Mouse (Mus musculus) intestine, embryonic 16.5 days (tissue): ENCODE measurements around the gene Fam53b. TPM values are rescaled to one million over a fixed set of nuclear protein-coding genes. Genes with fewer than 3 reads are reported as not detected.

Experiments used
- ATAC-seq: fragments of 200-750 bp; cut with Nextera tagmentation; 2 replicates; pipeline ENCODE4 v1.8.0; 2017; ENCODE audit warnings: moderate TSS enrichment, moderate library complexity
- H3K27ac ChIP-seq: fragments of 300-500 bp; sonication (generic); 2 replicates; pipeline ENCODE4 v1.5.1; 2014; ENCODE audit warnings: mild to moderate bottlenecking, low read length
- H3K27me3 ChIP-seq: fragments of 300-500 bp; sonication (generic); replicated peaks from 2 replicates; pipeline ENCODE4 v1.6.1; 2014; ENCODE audit warnings: low read length, control low read depth, mixed read lengths; ENCODE audit not compliant: control insufficient read depth, insufficient read depth
- H3K36me3 ChIP-seq: fragments of 300-500 bp; sonication (generic); 2 replicates; pipeline ENCODE4 v1.6.1; 2014; ENCODE audit warnings: low read length, control low read depth; ENCODE audit not compliant: control insufficient read depth, insufficient read depth
- H3K4me1 ChIP-seq: fragments of 300-500 bp; sonication (generic); 2 replicates; pipeline ENCODE4 v1.6.1; 2014; ENCODE audit warnings: low read length, control low read depth, mixed read lengths; ENCODE audit not compliant: control insufficient read depth, insufficient read depth
- H3K4me2 ChIP-seq: fragments of 300-500 bp; sonication (generic); 2 replicates; pipeline ENCODE4 v1.6.1; 2014; ENCODE audit warnings: low read depth, low read length, control low read depth
- H3K4me3 ChIP-seq: fragments of 300-500 bp; sonication (generic); 2 replicates; pipeline ENCODE4 v1.5.1; 2014; ENCODE audit warnings: mild to moderate bottlenecking, low read length
- H3K9ac ChIP-seq: fragments of 300-500 bp; sonication (generic); 2 replicates; pipeline ENCODE4 v1.6.1; 2014; ENCODE audit warnings: low read depth, low read length
- H3K9me3 ChIP-seq: fragments of 300-500 bp; sonication (generic); 2 replicates; pipeline ENCODE4 v1.6.1; 2016; ENCODE audit warnings: low read length, control low read depth; ENCODE audit not compliant: control insufficient read depth
- WGBS: fragments of 180-500 bp; shearing (Covaris S2); extraction: QIAGEN DNeasy Blood & Tissue Kit; methylation state at CpG from one replicate; pipeline ENCODE4 v1.1.7; 2014; 5-methylcytosine and 5-hydroxymethylcytosine counted together
- polyA plus RNA-seq: library from polyadenylated mRNA; unstranded; fragments of >200 nt; fragmentation: Nextera tagmentation; extraction: Ambion mirVana; gene quantifications from 2 replicates; pipeline ENCODE4 v1.2.1, GENCODE M21; 2015

Gene Fam53b
- polyA plus RNA-seq, 1 experiment from 2014 or later, result 22.2 TPM

DNA sequence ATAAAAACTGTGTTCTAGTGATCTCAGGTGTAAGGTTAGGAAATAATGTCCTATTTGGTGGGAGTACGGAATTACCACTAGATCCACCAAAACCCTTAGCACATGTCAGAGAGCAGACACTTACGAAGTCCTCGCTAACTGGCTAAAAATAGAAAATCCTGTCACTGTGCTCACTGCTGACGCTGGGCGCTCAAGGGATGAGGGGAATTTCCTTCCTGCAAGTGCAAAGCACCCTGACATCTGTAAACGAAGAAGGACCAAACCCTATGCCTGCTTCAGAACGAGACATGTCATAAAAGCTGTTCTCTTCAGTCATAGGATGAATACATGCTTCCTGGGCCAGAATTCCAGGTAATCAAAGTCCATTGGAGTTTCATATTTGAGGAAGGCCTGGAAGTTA, 27.7 kb downstream of the Fam53b start:
- WGBS, result 30% methylated on average over 7 of the region's 7 CpGs
- H3K27ac ChIP-seq, result peak overlapping the region; percentile 71
- no peaks in the 10 kb centered on the region for H3K27me3 ChIP-seq
- peaks cover 54% of the 10 kb centered on the region for H3K4me1 ChIP-seq
- 0 out of 2 replicates have a peak overlapping the region, but pooled peaks have one; percentile 0 for H3K4me2 ChIP-seq
- H3K9me3 ChIP-seq, result no peaks in the 10 kb centered on the region
- ATAC-seq, result peak; percentile 49; the same call in 1 of the 2 replicates
- H3K9ac ChIP-seq, result no peak overlapping the region
- H3K36me3 ChIP-seq, result no peaks in the 10 kb centered on the region
- H3K4me3 ChIP-seq, result no peak overlapping the region

DNA sequence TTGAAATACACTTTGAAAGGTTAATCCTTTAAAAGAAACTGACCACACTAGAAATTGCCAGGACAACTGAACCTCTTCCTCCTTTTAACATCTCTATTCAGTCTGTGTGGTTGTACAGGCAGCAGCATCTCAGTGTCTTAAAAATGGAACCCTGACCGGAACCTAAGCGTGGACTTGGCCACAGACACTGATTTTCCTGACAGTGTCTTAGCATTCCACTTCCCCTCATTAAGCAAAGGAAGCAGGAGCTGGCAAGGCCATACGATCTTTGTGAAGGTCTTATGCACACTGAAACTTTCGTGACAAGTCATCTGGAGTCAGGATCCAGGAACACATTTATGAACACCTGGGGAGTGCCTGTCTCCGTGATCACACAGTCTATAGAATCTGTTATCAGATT, 29.6 kb downstream of the Fam53b start:
- Histone ChIP-seq H3K4me3 (no peak overlapping the region), H3K4me2 (no peak overlapping the region), H3K27ac (no peak overlapping the region), H3K36me3 (no peaks in the 10 kb centered on the region; the same call in 1 of the 2 replicates), H3K27me3 (no peaks in the 10 kb centered on the region), H3K4me1 (peaks cover 56% of the 10 kb centered on the region), H3K9ac (no peak overlapping the region), H3K9me3 (no peaks in the 10 kb centered on the region)
- WGBS, result 78% methylated on average over 5 of the region's 5 CpGs
- ATAC-seq, result no peak

DNA sequence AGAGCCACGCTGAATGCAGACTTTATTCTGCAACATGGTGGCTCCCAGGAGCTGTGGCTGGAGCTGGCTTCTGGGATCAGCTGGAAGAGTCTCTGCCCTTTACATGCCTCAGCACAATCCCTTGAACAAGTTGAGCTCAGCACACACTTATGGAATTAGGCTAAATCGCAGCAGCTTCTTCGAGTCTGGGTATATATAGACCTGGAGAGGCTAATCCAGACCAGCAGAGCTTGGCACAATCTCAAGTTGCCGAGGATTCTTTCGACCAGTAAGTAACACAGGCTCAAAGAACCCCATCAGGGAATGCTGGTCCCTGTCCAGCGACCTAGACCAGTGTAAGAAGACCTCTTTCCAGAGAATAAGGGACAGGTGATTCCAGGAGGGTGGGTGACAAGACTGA, 31.8 kb downstream of the Fam53b start:
- WGBS, result 48% methylated on average over 6 of the region's 6 CpGs
- no peak for ATAC-seq
- Histone ChIP-seq H3K9me3 (no peaks in the 10 kb centered on the region), H3K27me3 (no peaks in the 10 kb centered on the region), H3K9ac (no peak overlapping the region), H3K4me3 (no peak overlapping the region), H3K4me2 (no peak overlapping the region), H3K36me3 (no peaks in the 10 kb centered on the region; the same call in 1 of the 2 replicates), H3K4me1 (peaks cover 43% of the 10 kb centered on the region), H3K27ac (peak overlapping the region; percentile 3; the same call in 1 of the 2 replicates)

DNA sequence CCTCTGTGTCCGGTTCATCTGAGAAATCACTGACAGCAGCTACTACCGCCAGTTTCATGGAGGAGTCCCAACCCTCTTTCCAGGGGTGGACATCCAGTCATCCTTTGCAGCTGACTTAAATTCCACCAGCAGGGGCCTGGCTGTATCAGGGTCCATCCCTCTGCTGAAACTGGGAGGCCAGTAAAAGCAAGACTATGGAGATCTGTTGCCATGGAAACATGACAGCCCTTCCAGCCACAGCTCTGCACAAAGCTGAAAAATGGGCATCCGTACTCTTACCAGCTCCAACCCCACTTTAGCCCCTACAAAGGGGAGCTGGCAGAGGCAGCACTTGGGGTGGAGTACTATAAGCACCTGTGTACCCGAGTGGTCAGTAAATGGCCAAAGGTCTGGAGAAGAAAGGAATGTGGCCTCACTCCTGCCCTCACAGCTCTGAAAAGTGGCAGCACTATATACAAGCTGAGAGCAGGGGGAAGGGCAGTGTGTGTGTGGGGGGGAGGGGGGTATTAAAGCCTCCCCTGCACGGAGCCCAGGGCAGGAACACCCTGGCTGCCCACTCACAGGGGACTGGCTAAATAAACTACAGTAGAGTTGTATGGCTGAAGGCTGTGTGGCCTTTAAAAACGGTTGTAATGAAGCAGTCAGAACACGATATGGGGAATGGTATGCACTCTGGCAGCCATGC, 32.4 kb downstream of the Fam53b start:
- Histone ChIP-seq H3K4me1 (peaks cover 39% of the 10 kb centered on the region), H3K36me3 (no peaks in the 10 kb centered on the region; the same call in 1 of the 2 replicates), H3K4me2 (no peak overlapping the region), H3K27me3 (no peaks in the 10 kb centered on the region), H3K4me3 (no peak overlapping the region), H3K9me3 (no peaks in the 10 kb centered on the region), H3K27ac (peak overlapping the region; percentile 38), H3K9ac (no peak overlapping the region)
- no peak for ATAC-seq
- 36% methylated on average over 7 of the region's 7 CpGs for WGBS

DNA sequence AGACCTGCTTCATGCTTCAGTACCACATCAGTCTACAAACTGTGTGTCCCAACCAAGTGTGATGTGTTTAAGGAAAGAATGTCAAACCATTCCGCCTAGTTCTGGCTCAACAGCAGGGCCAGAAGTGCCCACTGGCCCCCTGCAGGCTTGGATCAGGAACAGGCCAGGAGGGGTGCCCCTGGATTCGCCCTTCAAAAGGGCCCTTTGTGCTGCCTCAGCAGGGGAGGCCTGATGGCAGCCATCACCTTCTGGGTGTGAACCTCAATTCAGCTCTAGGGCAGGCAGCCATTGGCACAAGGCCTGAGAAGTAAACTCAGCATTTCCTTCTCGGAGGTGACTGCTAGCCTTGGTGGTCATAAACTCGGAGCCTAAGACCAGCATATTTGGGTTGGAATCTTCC, 33.1 kb downstream of the Fam53b start:
- ATAC-seq, result 0 out of 2 replicates have a peak, but pooled peaks have one; percentile 10
- H3K36me3 ChIP-seq, result no peaks in the 10 kb centered on the region; the same call in 1 of the 2 replicates
- no peaks in the 10 kb centered on the region for H3K27me3 ChIP-seq
- no peak overlapping the region for H3K4me2 ChIP-seq
- H3K27ac ChIP-seq, result peak overlapping the region; percentile 38
- H3K4me1 ChIP-seq, result peaks cover 33% of the 10 kb centered on the region
- H3K9me3 ChIP-seq, result no peaks in the 10 kb centered on the region
- WGBS, result 41% methylated on average over 4 of the region's 4 CpGs
- no peak overlapping the region for H3K9ac ChIP-seq
- H3K4me3 ChIP-seq, result no peak overlapping the region

DNA sequence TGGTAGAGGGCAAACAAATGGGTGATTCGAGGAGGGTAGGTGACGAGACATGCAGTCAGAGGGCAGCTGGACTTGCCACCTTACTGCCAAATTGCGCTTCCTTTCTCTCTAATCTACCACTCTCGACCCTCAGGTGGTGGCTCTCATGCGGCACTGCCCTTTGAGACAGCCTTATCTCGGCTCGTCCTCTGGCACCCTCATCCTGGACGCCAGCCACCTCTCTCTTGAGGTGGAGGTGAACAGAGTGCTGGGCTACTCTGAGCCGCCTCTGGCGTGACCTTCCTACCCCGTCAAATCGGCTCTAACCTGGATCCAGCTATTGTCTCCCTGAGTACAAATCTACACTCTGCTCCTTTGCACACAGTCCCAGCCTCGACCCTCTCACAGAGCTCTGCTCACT, 35.1 kb downstream of the Fam53b start:
- Histone ChIP-seq H3K27ac (no peak overlapping the region), H3K36me3 (no peaks in the 10 kb centered on the region; the same call in 1 of the 2 replicates), H3K9ac (no peak overlapping the region), H3K9me3 (no peaks in the 10 kb centered on the region), H3K4me1 (peaks cover 26% of the 10 kb centered on the region), H3K4me2 (no peak overlapping the region), H3K27me3 (no peaks in the 10 kb centered on the region), H3K4me3 (no peak overlapping the region)
- peak; percentile 38; the same call in 1 of the 2 replicates for ATAC-seq
- WGBS, result 87% methylated on average over 13 of the region's 13 CpGs

DNA sequence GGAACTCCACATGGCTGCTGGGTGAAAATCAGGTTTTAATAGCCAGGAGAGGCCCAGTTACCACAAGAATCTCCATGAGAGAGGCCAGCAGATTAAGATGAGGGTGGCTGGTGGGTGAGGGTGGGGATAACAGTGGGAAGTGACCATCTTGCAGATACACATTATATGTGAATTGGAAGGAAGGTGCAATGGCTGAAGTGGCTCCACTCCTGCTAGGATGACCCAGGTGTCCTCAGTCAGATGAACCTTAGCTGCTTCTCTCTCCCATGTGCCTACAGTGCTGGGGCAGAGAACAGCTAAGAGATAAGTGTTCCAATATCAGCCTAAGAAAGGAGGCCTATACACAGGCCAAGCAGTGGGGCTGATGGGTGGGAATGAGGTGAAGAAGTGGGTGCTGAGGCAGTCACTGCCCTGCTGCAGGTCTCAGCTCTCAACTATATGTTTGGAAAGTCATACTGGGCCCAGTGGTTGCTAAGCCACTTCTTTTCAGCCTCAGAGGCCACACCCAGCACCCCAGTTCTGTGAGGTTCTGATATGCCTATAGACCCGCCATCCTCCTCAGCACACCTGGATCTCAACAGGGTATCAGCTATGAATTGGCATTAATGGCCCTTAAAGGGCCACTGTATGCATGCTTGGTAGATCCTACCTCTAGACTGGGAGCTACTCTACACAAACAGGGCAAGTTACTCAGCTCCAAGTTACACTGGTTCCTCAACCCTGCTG, 35.8 kb downstream of the Fam53b start:
- Histone ChIP-seq H3K36me3 (no peaks in the 10 kb centered on the region; the same call in 1 of the 2 replicates), H3K27me3 (no peaks in the 10 kb centered on the region), H3K4me3 (no peak overlapping the region), H3K27ac (no peak overlapping the region), H3K9ac (no peak overlapping the region), H3K9me3 (no peaks in the 10 kb centered on the region), H3K4me2 (no peak overlapping the region), H3K4me1 (peaks cover 26% of the 10 kb centered on the region)
- 81% methylated on average over 1 of the region's 1 CpGs for whole genome bisulfite sequencing
- peak; percentile 41 for ATAC-seq

DNA sequence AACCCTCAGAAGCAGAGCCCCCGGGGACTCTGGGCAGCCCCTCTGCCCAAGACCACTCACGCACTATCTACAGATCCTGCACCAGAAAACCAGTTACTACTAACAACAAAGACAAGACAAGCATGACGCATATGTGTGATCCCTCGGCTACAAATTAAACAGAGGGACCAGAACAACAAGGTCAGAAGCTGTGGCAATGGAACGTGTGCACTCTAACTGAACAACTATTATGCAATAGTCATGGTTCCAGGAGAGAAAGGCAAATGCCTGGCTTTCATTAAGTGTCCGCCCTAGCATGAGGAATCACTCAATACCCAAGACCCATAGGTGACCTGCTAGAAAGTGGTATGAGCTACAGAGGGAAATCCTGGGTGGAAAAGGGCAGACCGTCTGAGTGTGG, 36.6 kb downstream of the Fam53b start:
- Histone ChIP-seq H3K27ac (no peak overlapping the region), H3K4me2 (no peak overlapping the region), H3K4me3 (no peak overlapping the region), H3K4me1 (peaks cover 24% of the 10 kb centered on the region), H3K9me3 (no peaks in the 10 kb centered on the region), H3K27me3 (no peaks in the 10 kb centered on the region), H3K36me3 (no peaks in the 10 kb centered on the region; the same call in 1 of the 2 replicates), H3K9ac (peak overlapping the region; percentile 21; the same call in 1 of the 2 replicates)
- ATAC-seq, result no peak
- 82% methylated on average over 7 of the region's 7 CpGs for WGBS

DNA sequence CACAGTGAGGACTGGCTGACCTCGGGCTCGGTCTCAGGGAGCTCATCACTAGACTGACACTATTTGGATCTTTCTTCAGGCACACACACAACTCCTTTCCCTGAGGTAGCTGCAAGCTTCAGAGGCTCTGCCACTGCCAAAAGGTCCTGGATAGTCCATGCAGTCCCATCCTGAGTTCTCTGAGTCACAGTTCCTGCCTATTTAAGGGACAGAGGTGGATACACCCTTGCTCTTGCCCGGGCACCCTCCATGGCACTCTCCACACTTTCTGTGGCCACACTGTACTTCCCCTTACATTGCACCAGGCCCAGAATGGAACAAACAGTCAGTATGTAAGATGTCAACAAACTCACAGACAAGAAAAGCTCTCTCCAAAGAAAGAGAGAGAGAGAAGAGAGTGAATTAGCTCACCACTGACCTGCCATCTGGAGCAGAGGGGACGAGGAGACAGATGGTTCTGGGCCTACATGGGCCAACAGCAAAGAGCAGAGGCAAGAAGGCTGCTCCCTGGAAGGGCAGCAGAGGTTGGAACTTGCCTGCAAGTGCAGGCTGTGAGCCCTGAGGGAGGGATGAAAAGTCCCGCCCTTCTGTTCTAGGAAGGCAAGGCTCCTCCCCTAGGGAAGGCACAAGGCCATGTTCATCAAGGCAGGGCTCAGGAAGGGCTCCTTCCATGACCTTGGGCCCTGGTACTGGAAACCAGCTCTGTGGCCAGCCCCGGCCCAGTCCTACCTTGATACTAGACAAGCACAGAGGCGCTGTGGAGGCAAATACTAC, 37.2 kb downstream of the Fam53b start:
- Histone ChIP-seq H3K4me2 (no peak overlapping the region), H3K4me3 (no peak overlapping the region), H3K27me3 (no peaks in the 10 kb centered on the region), H3K9ac (peak overlapping the region; percentile 21; the same call in 1 of the 2 replicates), H3K4me1 (peaks cover 18% of the 10 kb centered on the region), H3K27ac (0 out of 2 replicates have a peak overlapping the region, but pooled peaks have one; percentile 9), H3K36me3 (no peaks in the 10 kb centered on the region; the same call in 1 of the 2 replicates), H3K9me3 (no peaks in the 10 kb centered on the region)
- WGBS, result 81% methylated on average over 7 of the region's 7 CpGs
- ATAC-seq, result peak; percentile 77
